ENCODE assay signal across 9 mouse cellular contexts in genomic region chr6:116056676-116057264, GRCm38 (mm10).
A peak's percentile ranks its signal among the peaks of the same experiment; 100 is the strongest.
DNase-seq lines count a peak whose midpoint lies in the region; ATAC-seq lines count a peak whose summit lies in the region.
"Had no signal": no experiment of that assay in that cellular context is flagged by ENCODE, and none has a peak within 500 bp of the region (broad histone marks: within the 10 kb centered on the region; RNA-seq: fewer than 3 reads in every experiment).

No protein-coding gene starts in this region.

- no peaks in the 10 kb centered on the region for H3K27me3 ChIP-seq in forebrain, embryonic 11.5 days (ENCODE audit: control insufficient read depth, insufficient read depth, low read length)
- H3K27me3 ChIP-seq: stomach, embryonic 15.5 days had no signal

- no peak overlapping the region for H3K4me3 ChIP-seq in forebrain, embryonic 11.5 days (ENCODE audit: low read depth, low read length)
- H3K4me3 ChIP-seq: stomach, embryonic 15.5 days had no signal

- H3K4me2 ChIP-seq in forebrain, embryonic 11.5 days (ENCODE audit: low read depth, low read length, severe bottlenecking): peak overlapping the region; percentile 1; the same call in 1 of the 2 replicates
- H3K4me2 ChIP-seq: stomach, embryonic 15.5 days had no signal

- DNase-seq in CD4-positive, CD25-positive, alpha-beta regulatory T cell, adult 2 months (ENCODE audit: low read depth, low spot score): peak; percentile 18
- peak; percentile 90 for DNase-seq in brain, adult 2 months (ENCODE audit: low read depth, low spot score)
- peak; percentile 68 for DNase-seq in forebrain, embryonic 11.5 days (ENCODE audit: low spot score)
- DNase-seq in kidney, adult 8-10 months: peak; percentile 16 to 19
- DNase-seq in left cerebral cortex, postnatal 4 days: peak; percentile 7
- peak; percentile 64 for DNase-seq in right cerebral cortex, postnatal 25 days
- DNase-seq in adrenal gland, adult 18-20 months (ENCODE audit: low spot score in 2 of 2): no peak

- peak overlapping the region; percentile 7; the same call in 1 of the 2 replicates for H3K27ac ChIP-seq in forebrain, embryonic 11.5 days (ENCODE audit: low read depth, low read length)
- H3K27ac ChIP-seq: stomach, embryonic 15.5 days had no signal

- no peaks in the 10 kb centered on the region for H3K36me3 ChIP-seq in forebrain, embryonic 11.5 days (ENCODE audit: control insufficient read depth, insufficient read depth, low read length)
- H3K36me3 ChIP-seq: stomach, embryonic 15.5 days had no signal

- no peaks in the 10 kb centered on the region for H3K9me3 ChIP-seq in forebrain, embryonic 11.5 days (ENCODE audit: control insufficient read depth, low read length)
- H3K9me3 ChIP-seq: stomach, embryonic 15.5 days had no signal

- H3K9ac ChIP-seq in forebrain, embryonic 11.5 days (ENCODE audit: low read length): no peak overlapping the region
- H3K9ac ChIP-seq: stomach, embryonic 15.5 days had no signal

- ATAC-seq in forebrain, embryonic 11.5 days (replicated peaks; ENCODE audit: low FRiP score): peak; percentile 71; the same call in 1 of the 2 replicates
- no peak for ATAC-seq in granulocyte monocyte progenitor cell, adult 5-6 weeks (replicated peaks; ENCODE audit: poor library complexity, severe bottlenecking)

- WGBS in forebrain, embryonic 11.5 days: 15% methylated on average over 13 of the region's 13 CpGs

- peaks cover 5% of the 10 kb centered on the region; the same call in 1 of the 2 replicates for H3K4me1 ChIP-seq in forebrain, embryonic 11.5 days (replicated peaks; ENCODE audit: control insufficient read depth, insufficient read depth, low read length)

- intact Hi-C loops in left cerebral cortex, postnatal 4 days (cut with DNase I): no loop called here

Comparison
In these comparisons a context has a peak if more than half of its experiments do, and no peak if none do; other contexts are left out.
1. DNase-seq: peak in CD4-positive, CD25-positive, alpha-beta regulatory T cell, adult 2 months (single experiment), brain, adult 2 months (single experiment), forebrain, embryonic 11.5 days (single experiment), kidney, adult 8-10 months (2 of 2), left cerebral cortex, postnatal 4 days (single experiment) and right cerebral cortex, postnatal 25 days (single experiment); none in adrenal gland, adult 18-20 months (0 of 2).